Comparison of ENCODE assay signal across 8 mouse cellular contexts in genomic region chrX:134964546-134964945, GRCm38 (mm10). TPM values are rescaled to one million over a fixed set of nuclear protein-coding genes. Genes with fewer than 3 reads are reported as not detected.
A peak's percentile ranks its signal among the peaks of the same experiment; 100 is the strongest.
DNase-seq lines count a peak whose midpoint lies in the region; ATAC-seq and TF ChIP-seq lines count a peak whose summit lies in the region.

Gene Nxf2 (minus strand): TSS chrX:134964754.

- H3K9ac ChIP-seq in neural tube, embryonic 11.5 days (ENCODE audit: low read length) = no peak within 1 kb of the TSS
- 0 out of 2 replicates have a peak within 1 kb of the TSS, but pooled peaks have one; percentile 34 for H3K9ac ChIP-seq in limb, embryonic 14.5 days (ENCODE audit: low read depth, low read length, severe bottlenecking)
- H3K9ac ChIP-seq in stomach, embryonic 16.5 days (ENCODE audit: low read length) = peak within 1 kb of the TSS; percentile 52

- no peaks in the 10 kb centered on the region for H3K9me3 ChIP-seq in neural tube, embryonic 11.5 days (ENCODE audit: control insufficient read depth, low read length)
- H3K9me3 ChIP-seq in limb, embryonic 14.5 days (ENCODE audit: control insufficient read depth, low read length) = no peaks in the 10 kb centered on the region
- H3K9me3 ChIP-seq in stomach, embryonic 16.5 days (replicated peaks; ENCODE audit: control insufficient read depth, low read length) = no peaks in the 10 kb centered on the region

- peak within 1 kb of the TSS; percentile 41 for H3K4me3 ChIP-seq in cerebellum, adult 2 months (replicated peaks; ENCODE audit: insufficient read depth, low read depth, low read length)
- peak within 1 kb of the TSS; percentile 21 for H3K4me3 ChIP-seq in neural tube, embryonic 11.5 days (ENCODE audit: low read depth, low read length)
- H3K4me3 ChIP-seq in limb, embryonic 14.5 days (replicated peaks; ENCODE audit: low read length) = peak within 1 kb of the TSS; percentile 32
- peak within 1 kb of the TSS; percentile 39 for H3K4me3 ChIP-seq in stomach, embryonic 16.5 days (replicated peaks; ENCODE audit: low read length)

- WGBS in cerebellum, adult 2 months = 94% methylated on average over 19 of the region's 19 CpGs
- WGBS in neural tube, embryonic 11.5 days = 91% methylated on average over 19 of the region's 19 CpGs
- WGBS in limb, embryonic 14.5 days = 89% methylated on average over 19 of the region's 19 CpGs
- 91% methylated on average over 19 of the region's 19 CpGs for WGBS in stomach, embryonic 16.5 days

- H3K4me2 ChIP-seq in neural tube, embryonic 11.5 days (ENCODE audit: low read depth) = peak within 1 kb of the TSS; percentile 27; the same call in 1 of the 2 replicates
- H3K4me2 ChIP-seq in limb, embryonic 14.5 days (replicated peaks; ENCODE audit: low read depth, low read length, severe bottlenecking) = peak within 1 kb of the TSS; percentile 41
- peak within 1 kb of the TSS; percentile 46 for H3K4me2 ChIP-seq in stomach, embryonic 16.5 days (ENCODE audit: low read depth, low read length)

- no peak for ATAC-seq in neural tube, embryonic 11.5 days (ENCODE audit: insufficient read depth, low FRiP score, low TSS enrichment)
- ATAC-seq in limb, embryonic 14.5 days (ENCODE audit: low FRiP score, low read depth) = no peak
- no peak for ATAC-seq in stomach, embryonic 16.5 days (ENCODE audit: insufficient read depth, low FRiP score)

- H3K4me1 ChIP-seq in cerebellum, adult 2 months (ENCODE audit: control insufficient read depth, insufficient read depth, low read length) = no peaks in the 10 kb centered on the region
- H3K4me1 ChIP-seq in neural tube, embryonic 11.5 days (ENCODE audit: control insufficient read depth, insufficient read depth, low read length) = no peaks in the 10 kb centered on the region
- no peaks in the 10 kb centered on the region for H3K4me1 ChIP-seq in limb, embryonic 14.5 days (ENCODE audit: control insufficient read depth, insufficient read depth, low read length)
- no peaks in the 10 kb centered on the region for H3K4me1 ChIP-seq in stomach, embryonic 16.5 days (ENCODE audit: control insufficient read depth, insufficient read depth, low read length)

- no peaks in the 10 kb centered on the region for H3K27me3 ChIP-seq in cerebellum, adult 2 months (ENCODE audit: control insufficient read depth, insufficient read depth, low read length)
- H3K27me3 ChIP-seq in neural tube, embryonic 11.5 days (ENCODE audit: control insufficient read depth, insufficient read depth, low read length) = no peaks in the 10 kb centered on the region
- no peaks in the 10 kb centered on the region for H3K27me3 ChIP-seq in limb, embryonic 14.5 days (ENCODE audit: control insufficient read depth, insufficient read depth, low read length)
- H3K27me3 ChIP-seq in stomach, embryonic 16.5 days (ENCODE audit: control insufficient read depth, insufficient read depth, low read length) = no peaks in the 10 kb centered on the region

- no peak for TF ChIP-seq POLR2A in cerebellum, adult 2 months (IDR thresholded peaks at IDR 0.05; ENCODE audit: borderline replicate concordance, insufficient read depth, low read length)
- no peak for TF ChIP-seq POLR2A in limb, embryonic 14.5 days (IDR thresholded peaks at IDR 0.05; ENCODE audit: borderline replicate concordance, extremely low read depth, insufficient read depth, insufficient read length)

- TF ChIP-seq CTCF in cerebellum, adult 2 months (IDR thresholded peaks at IDR 0.05; ENCODE audit: borderline replicate concordance, insufficient read depth, low read depth, low read length) = no peak

- H3K36me3 ChIP-seq in neural tube, embryonic 11.5 days (ENCODE audit: control insufficient read depth, insufficient read depth, low read length) = no peaks in the 10 kb centered on the region
- H3K36me3 ChIP-seq in limb, embryonic 14.5 days (ENCODE audit: control insufficient read depth, insufficient read depth, low read length) = no peaks in the 10 kb centered on the region
- H3K36me3 ChIP-seq in stomach, embryonic 16.5 days (ENCODE audit: control insufficient read depth, insufficient read depth, low read length) = no peaks in the 10 kb centered on the region

- no peak within 1 kb of the TSS for H3K27ac ChIP-seq in cerebellum, adult 2 months (ENCODE audit: insufficient read depth, low read length)
- H3K27ac ChIP-seq in neural tube, embryonic 11.5 days (ENCODE audit: low read depth, low read length) = no peak within 1 kb of the TSS
- no peak within 1 kb of the TSS for H3K27ac ChIP-seq in limb, embryonic 14.5 days (replicated peaks; ENCODE audit: low read depth, low read length)
- H3K27ac ChIP-seq in stomach, embryonic 16.5 days (ENCODE audit: low read length) = no peak within 1 kb of the TSS

- DNase-seq in cerebellum, adult 2 months = no peak
- no peak for DNase-seq in cerebellum, postnatal 4 days (ENCODE audit: low spot score in 2 of 2)
- DNase-seq in neural tube, embryonic 11.5 days (ENCODE audit: low spot score) = no peak
- no peak for DNase-seq in neural tube, embryonic 10.5 days (ENCODE audit: extremely low spot score, low spot score)
- no peak for DNase-seq in limb, embryonic 14.5 days (ENCODE audit: low spot score)
- no peak for DNase-seq in adrenal gland, adult 8-10 months
- DNase-seq in thymus, postnatal 25 days = no peak

RNA-seq across cellular contexts. Expression of gene Nxf2, which starts in this region (rescaled TPM):
- 0.05 and 0.10 TPM in 2 replicates for polyA plus RNA-seq in cerebellum, adult 2 months (2012; rRNA removed)
- polyA plus RNA-seq in neural tube, embryonic 11.5 days (2014; fragmentation: Nextera tagmentation; extraction: Ambion mirVana) = 0.19 and 0.35 TPM in 2 replicates
- 0.40 and 0.52 TPM in 2 replicates for polyA plus RNA-seq in limb, embryonic 14.5 days (2012; rRNA removed)
- 0.70 and 0.88 TPM in 2 replicates for polyA plus RNA-seq in limb, embryonic 14.5 days (2014; fragmentation: Nextera tagmentation; extraction: Ambion mirVana)
- polyA plus RNA-seq in stomach, embryonic 16.5 days (2015; fragmentation: Nextera tagmentation; extraction: Ambion mirVana) = 0.59 and 0.64 TPM in 2 replicates
- under 1 TPM in 2 of 4 experiments, not detected in 2; 0.11 to 0.25 TPM for total RNA-seq in adrenal gland, adult 8-10 months (2022)
